Mouse (Mus musculus): ENCODE data around the gene Crtc1. TPM values are rescaled to one million over a fixed set of nuclear protein-coding genes. Genes with fewer than 3 reads are reported as not detected.

Gene Crtc1
- polyA plus RNA-seq, 1 experiment, result 113 TPM

DNA sequence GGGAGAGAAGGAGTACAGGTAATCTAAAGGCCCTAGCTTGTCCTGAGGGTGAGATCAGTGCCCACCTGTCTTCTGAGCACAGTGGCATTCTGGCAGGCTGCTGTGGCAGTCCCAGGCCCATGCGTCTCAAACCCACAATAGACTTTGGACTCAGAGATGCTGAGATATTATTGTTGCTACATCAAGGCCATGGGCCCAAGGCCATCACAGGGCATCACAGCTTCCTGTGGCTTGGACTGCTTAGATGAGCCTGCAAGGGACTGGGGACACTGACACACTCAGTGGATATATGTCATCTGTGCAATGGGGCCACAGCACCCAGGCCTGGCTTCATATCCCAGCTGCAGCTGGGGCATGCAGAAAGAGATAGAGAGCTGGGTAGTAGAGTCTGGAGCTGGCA lies 17.6 kb upstream of the Crtc1 start:
- peaks cover 14% of the 10 kb centered on the region for H3K4me1 ChIP-seq (ENCODE audit: control insufficient read depth, insufficient read depth, low read length)
- TF ChIP-seq CTCF (IDR thresholded peaks at IDR 0.05; ENCODE audit: extremely low read depth, insufficient read depth, low read length), result no peak
- no peak for TF ChIP-seq POLR2A (IDR thresholded peaks at IDR 0.05; ENCODE audit: extremely low read depth, insufficient read depth, low read length)
- no peak overlapping the region for H3K27ac ChIP-seq (ENCODE audit: insufficient read depth, low read length)
- no peak overlapping the region for H3K4me3 ChIP-seq (ENCODE audit: insufficient read depth, low read length)

DNA sequence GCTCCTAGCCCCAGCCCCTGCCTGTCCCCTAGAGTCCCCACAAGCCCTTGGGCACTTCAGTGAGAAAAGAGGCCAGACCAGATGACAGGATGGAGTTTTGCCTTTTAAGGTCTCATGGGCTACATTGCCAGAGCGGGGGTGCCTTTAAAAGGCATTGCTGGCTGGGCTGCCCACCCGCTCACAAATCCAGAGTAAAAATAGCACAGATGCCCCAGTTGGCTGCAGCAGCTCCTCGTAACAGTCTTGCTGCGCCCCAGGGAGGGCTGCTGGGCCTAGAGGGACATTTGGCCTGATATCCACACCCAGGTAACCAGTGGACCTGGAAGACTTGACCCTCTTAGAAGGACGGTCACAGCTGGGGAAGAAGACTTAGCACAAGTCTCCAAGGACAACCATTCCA lies 14.5 kb upstream of the Crtc1 start:
- peak overlapping the region; percentile 27; the same call in 1 of the 2 replicates for H3K27ac ChIP-seq (ENCODE audit: insufficient read depth, low read length)
- peaks cover 10% of the 10 kb centered on the region for H3K4me1 ChIP-seq (ENCODE audit: control insufficient read depth, insufficient read depth, low read length)
- H3K4me3 ChIP-seq (ENCODE audit: insufficient read depth, low read length), result no peak overlapping the region
- TF ChIP-seq POLR2A (IDR thresholded peaks at IDR 0.05; ENCODE audit: extremely low read depth, insufficient read depth, low read length) (no peak), CTCF (IDR thresholded peaks at IDR 0.05; ENCODE audit: extremely low read depth, insufficient read depth, low read length) (no peak)

DNA sequence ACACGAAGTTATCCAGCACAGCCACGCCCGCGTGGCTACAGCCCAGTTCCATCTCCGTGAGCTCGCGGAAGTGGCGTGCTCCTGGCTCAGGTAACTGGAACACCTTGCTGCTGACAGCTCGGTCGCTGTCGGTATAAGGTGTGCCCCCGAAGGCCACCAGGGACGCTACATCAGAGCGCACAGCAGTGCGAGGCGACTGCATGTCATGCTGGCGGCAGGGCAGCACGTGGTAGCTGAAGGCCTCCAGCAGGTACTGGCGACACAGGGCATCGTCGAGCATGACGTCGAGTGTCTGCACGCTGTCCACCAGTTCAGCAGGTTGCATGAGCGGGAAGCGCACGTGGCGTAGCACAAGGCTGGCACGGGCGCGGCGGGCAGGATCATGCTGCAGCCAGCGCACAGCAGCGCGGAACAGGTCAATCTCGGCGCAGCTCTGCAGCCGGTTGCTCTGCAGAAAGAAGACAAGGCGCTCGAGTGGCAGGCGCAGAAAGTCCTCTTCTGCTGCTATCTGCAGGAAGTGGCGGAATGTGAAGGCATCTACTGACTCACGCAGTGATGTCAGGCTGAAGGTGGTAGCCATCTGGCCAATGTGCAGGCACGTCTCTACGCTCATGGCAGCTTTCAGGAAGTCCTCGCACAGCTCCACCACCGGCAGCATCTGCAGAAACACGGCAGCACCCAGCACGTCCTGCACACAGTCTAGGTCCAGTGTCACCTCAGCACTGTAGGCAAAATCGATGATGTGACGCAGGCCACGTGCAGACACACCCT lies 13.0 kb upstream of the Crtc1 start:
- peaks cover 10% of the 10 kb centered on the region for H3K4me1 ChIP-seq (ENCODE audit: control insufficient read depth, insufficient read depth, low read length)
- H3K27ac ChIP-seq (ENCODE audit: insufficient read depth, low read length), result no peak overlapping the region
- TF ChIP-seq POLR2A (IDR thresholded peaks at IDR 0.05; ENCODE audit: extremely low read depth, insufficient read depth, low read length) (0 out of 2 replicates have a peak, but pooled peaks have one; percentile 7), CTCF (IDR thresholded peaks at IDR 0.05; ENCODE audit: extremely low read depth, insufficient read depth, low read length) (no peak)
- no peak overlapping the region for H3K4me3 ChIP-seq (ENCODE audit: insufficient read depth, low read length)

DNA sequence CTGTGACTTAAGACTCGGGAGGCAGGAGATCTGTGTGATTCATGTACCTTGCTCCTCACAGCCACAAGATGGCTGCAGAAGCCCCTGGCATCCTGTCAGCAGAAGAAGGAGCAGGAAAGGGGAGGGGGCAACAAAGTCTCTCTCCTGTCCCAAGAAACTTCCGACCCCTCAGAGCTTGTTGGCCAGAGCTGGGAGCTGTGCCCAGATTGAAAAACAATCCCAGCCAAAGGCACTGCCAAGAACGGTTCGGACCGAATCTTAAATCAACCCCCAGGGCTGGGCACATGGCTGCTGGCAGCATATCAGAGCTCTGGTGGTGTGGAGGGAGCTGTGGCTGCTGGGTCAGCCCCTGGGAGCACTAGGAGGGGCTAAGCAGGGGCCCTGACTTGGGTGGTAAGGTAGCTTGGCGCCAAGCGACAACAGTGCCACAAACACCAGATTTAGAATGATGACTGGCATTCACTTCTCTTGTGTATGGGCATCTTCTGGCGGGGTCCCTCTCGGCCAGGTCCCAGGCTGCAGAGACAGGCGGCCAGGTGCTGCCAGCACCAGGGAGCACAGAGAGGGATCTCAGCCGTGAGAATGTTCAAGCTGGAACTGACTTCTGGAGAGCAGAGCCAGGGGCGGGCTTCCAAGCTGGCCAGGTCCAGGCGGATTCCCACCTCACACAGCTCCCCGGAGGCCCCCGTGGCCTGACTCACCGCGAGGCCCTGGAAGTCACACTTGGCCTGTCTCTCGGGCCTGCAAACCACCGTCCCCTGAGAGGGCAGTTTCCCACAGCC lies 8.5 kb upstream of the Crtc1 start:
- Histone ChIP-seq H3K27ac (ENCODE audit: insufficient read depth, low read length) (no peak overlapping the region), H3K4me3 (ENCODE audit: insufficient read depth, low read length) (no peak overlapping the region), H3K4me1 (ENCODE audit: control insufficient read depth, insufficient read depth, low read length) (no peaks in the 10 kb centered on the region; the same call in 1 of the 2 replicates)
- TF ChIP-seq POLR2A (IDR thresholded peaks at IDR 0.05; ENCODE audit: extremely low read depth, insufficient read depth, low read length) (no peak), CTCF (IDR thresholded peaks at IDR 0.05; ENCODE audit: extremely low read depth, insufficient read depth, low read length) (no peak)

DNA sequence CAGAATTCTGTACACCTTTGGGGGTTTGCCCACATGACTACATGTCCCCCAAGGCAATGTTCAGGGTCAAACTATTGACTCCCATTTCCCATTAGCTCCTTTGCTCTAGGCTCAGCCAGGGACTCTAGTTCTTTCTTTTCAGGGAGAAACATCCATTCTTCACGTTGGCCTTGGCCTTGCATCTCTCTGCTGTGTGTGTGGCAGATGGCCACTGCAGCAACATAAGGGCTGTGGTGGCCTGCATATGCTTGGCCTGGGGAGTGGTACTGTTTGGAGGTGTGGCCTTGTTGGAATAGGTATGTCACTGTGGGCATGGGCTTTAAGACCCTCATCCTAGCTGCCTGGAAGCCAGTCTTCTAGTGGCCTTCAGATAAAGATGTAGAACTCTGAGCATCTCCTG lies 6.6 kb upstream of the Crtc1 start:
- TF ChIP-seq POLR2A (IDR thresholded peaks at IDR 0.05; ENCODE audit: extremely low read depth, insufficient read depth, low read length), result no peak
- TF ChIP-seq CTCF (IDR thresholded peaks at IDR 0.05; ENCODE audit: extremely low read depth, insufficient read depth, low read length), result no peak
- H3K27ac ChIP-seq (ENCODE audit: insufficient read depth, low read length), result no peak overlapping the region

DNA sequence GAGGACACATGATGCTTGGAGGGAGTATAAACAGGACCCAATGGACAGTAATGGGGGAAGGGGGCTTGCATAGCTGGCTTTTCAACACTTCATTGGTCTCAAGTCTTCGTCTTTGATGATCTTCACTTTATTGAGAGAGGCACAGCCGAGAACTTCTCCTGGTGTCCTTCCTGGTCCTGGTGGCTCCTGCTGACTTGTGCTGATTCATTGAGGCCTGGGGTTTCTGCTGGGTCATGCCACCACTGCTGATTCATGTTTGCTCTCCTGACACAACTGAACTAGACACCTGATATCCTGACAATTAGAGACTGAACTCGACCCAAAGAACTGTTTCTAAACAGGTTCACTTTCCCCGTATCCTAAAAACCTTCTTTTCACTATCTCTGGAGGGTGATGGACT lies 3.9 kb upstream of the Crtc1 start:
- peaks cover 6% of the 10 kb centered on the region for H3K4me1 ChIP-seq (ENCODE audit: control insufficient read depth, insufficient read depth, low read length)
- H3K27ac ChIP-seq (ENCODE audit: insufficient read depth, low read length), result no peak overlapping the region
- H3K4me3 ChIP-seq (ENCODE audit: insufficient read depth, low read length), result no peak overlapping the region
- TF ChIP-seq CTCF (IDR thresholded peaks at IDR 0.05; ENCODE audit: extremely low read depth, insufficient read depth, low read length) (no peak), POLR2A (IDR thresholded peaks at IDR 0.05; ENCODE audit: extremely low read depth, insufficient read depth, low read length) (no peak)

More for the DNA sequence above, 6.6 kb upstream of the Crtc1 start:
- Histone ChIP-seq H3K4me3 (ENCODE audit: insufficient read depth, low read length) (no peak overlapping the region), H3K4me1 (ENCODE audit: control insufficient read depth, insufficient read depth, low read length) (no peaks in the 10 kb centered on the region)

DNA sequence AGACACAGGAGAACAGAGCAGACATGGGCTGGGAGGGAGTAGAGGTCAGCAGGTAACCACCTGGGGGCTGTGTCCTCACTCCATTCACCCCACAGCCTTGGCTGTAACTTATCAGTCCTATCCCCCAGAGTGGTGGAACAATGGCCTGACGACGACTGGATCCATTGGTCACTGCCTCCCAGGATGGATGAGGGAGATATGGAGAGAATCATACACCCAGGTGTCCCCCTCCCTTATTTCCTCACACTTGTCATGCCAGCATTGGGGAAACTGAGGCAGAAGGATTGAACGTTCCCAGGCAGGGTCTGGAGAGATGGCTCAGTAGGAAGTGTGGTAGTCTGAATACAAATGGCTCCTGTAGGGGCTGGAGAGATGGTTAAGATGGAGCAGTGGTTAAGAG lies 2.2 kb upstream of the Crtc1 start:
- no peak for TF ChIP-seq POLR2A (IDR thresholded peaks at IDR 0.05; ENCODE audit: extremely low read depth, insufficient read depth, low read length)
- Histone ChIP-seq H3K4me3 (ENCODE audit: insufficient read depth, low read length) (no peak overlapping the region), H3K27ac (ENCODE audit: insufficient read depth, low read length) (no peak overlapping the region)

DNA sequence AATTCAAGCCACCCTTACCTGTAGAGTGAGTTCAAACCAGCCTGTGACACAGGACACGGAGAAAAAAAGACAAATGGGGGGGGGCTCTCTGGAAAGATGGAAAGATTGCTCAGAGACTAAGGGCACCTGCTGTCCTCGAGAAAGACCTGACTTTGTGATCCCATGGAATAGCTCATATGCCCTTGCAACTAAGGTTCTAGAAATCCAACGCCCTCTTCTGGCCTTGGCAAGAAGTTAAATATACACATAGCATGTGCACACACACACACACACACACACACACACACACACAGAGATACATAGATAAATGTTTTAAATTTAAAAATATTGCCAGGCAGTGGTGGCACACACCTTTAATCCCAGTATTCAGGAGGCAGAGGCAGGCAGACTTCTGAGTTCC lies 867 bp upstream of the Crtc1 start:
- peaks cover 7% of the 10 kb centered on the region for H3K4me1 ChIP-seq (ENCODE audit: control insufficient read depth, insufficient read depth, low read length)
- peak overlapping the region; percentile 92; the same call in 1 of the 2 replicates for H3K4me3 ChIP-seq (ENCODE audit: insufficient read depth, low read length)

More for the DNA sequence above, 2.2 kb upstream of the Crtc1 start:
- H3K4me1 ChIP-seq (ENCODE audit: control insufficient read depth, insufficient read depth, low read length), result peaks cover 7% of the 10 kb centered on the region

DNA sequence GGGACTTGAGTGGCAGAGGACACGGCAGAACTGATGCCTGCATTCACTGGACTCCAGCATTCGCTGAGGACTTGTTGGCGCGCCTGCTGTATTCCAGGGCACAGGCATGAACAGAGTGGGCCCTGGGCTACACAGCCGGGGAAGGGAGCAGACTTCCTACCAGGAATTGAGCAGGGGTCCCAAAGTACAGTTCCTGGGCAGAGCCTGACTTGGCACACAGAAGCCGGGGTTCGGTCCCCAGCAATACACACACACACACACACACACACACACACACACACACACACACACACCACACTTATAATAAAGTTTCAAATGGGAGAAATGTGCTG lies 435 bp upstream of the Crtc1 start:
- TF ChIP-seq CTCF (IDR thresholded peaks at IDR 0.05; ENCODE audit: extremely low read depth, insufficient read depth, low read length) (no peak), POLR2A (IDR thresholded peaks at IDR 0.05; ENCODE audit: extremely low read depth, insufficient read depth, low read length) (no peak)
- H3K27ac ChIP-seq (ENCODE audit: insufficient read depth, low read length), result no peak overlapping the region
- H3K4me1 ChIP-seq (ENCODE audit: control insufficient read depth, insufficient read depth, low read length), result peaks cover 7% of the 10 kb centered on the region
- H3K4me3 ChIP-seq (ENCODE audit: insufficient read depth, low read length), result peak overlapping the region; percentile 92

More for the DNA sequence above, 867 bp upstream of the Crtc1 start:
- no peak overlapping the region for H3K27ac ChIP-seq (ENCODE audit: insufficient read depth, low read length)
- TF ChIP-seq CTCF (IDR thresholded peaks at IDR 0.05; ENCODE audit: extremely low read depth, insufficient read depth, low read length) (no peak), POLR2A (IDR thresholded peaks at IDR 0.05; ENCODE audit: extremely low read depth, insufficient read depth, low read length) (no peak)

DNA sequence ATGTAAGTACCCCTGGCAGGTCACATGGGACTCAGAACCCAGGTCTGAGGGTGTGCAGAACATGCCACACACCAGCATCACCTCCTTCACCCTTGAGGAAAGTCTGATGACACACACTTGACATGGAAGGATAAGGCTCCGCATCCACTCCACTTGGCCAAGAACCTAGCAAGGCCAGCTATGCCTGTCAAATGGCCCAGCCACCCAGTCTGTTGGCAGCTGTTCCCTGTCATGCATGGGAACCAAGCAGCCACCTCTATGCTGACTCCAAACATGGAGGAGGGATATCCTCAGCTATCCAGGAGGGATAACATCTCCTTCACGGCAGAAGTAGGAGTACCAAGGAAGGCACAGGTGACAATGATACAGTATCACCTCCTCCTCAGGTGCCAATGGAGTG lies 956 bp downstream of the Crtc1 start:
- peaks cover 7% of the 10 kb centered on the region for H3K4me1 ChIP-seq (ENCODE audit: control insufficient read depth, insufficient read depth, low read length)
- no peak for TF ChIP-seq POLR2A (IDR thresholded peaks at IDR 0.05; ENCODE audit: extremely low read depth, insufficient read depth, low read length)
- no peak for TF ChIP-seq CTCF (IDR thresholded peaks at IDR 0.05; ENCODE audit: extremely low read depth, insufficient read depth, low read length)
- peak overlapping the region; percentile 92 for H3K4me3 ChIP-seq (ENCODE audit: insufficient read depth, low read length)
- no peak overlapping the region; the same call in 1 of the 2 replicates for H3K27ac ChIP-seq (ENCODE audit: insufficient read depth, low read length)

All from cortical plate, adult 2 months (tissue).